Mouse (Mus musculus): ENCODE measurements around the gene Hao1. TPM values are rescaled to one million over a fixed set of nuclear protein-coding genes. Genes with fewer than 3 reads are reported as not detected.

Hao1 gene
- not detected for total RNA-seq (2021)

- intact Hi-C loops (cut with DNase I), result loop anchor here (5.0 kb wide), 1 partner anchor 123 kb away; no protein-coding TSS in a partner anchor
- DNase-seq, result no peak
Measured at GRCm38 (mm10) chr2:134554221-134554727, at the start of gene Hao1. Gene Hao1 (minus strand): TSS chr2:134554368.

GRCm38 (mm10) chr2:134591081-134591694 lies 37.0 kb upstream of the Hao1 start:
- no peak for DNase-seq
- intact Hi-C loops (cut with DNase I), result no loop called here

GRCm38 (mm10) chr2:134585243-134585642 lies 31.1 kb upstream of the Hao1 start:
- intact Hi-C loops (cut with DNase I), result no loop called here
- no peak for DNase-seq

GRCm38 (mm10) chr2:134559422-134559821 lies 5.3 kb upstream of the Hao1 start:
- intact Hi-C loops (cut with DNase I), result no loop called here
- DNase-seq, result no peak

GRCm38 (mm10) chr2:134552358-134552757 lies 1.8 kb downstream of the Hao1 start:
- intact Hi-C loops (cut with DNase I), result loop anchor here (5.0 kb wide), 1 partner anchor 125 kb away; no protein-coding TSS in a partner anchor
- no peak for DNase-seq

- DNase-seq, result peak; percentile 29 to 59
- intact Hi-C loops (cut with DNase I), result loop anchor here (1.0 to 5.0 kb wide), 3 partner anchors 128 to 779 kb away; partner anchors contain the start of gene Plcb1
Measured at GRCm38 (mm10) chr2:134549770-134550169, 4.4 kb downstream of the Hao1 start.

GRCm38 (mm10) chr2:134545116-134545515 lies 9.1 kb downstream of the Hao1 start:
- DNase-seq, result no peak
- intact Hi-C loops (cut with DNase I), result loop anchor here (5.0 kb wide), 1 partner anchor 242 kb away; the partner anchor contains the start of gene Plcb1

GRCm38 (mm10) chr2:134544321-134545065 lies 9.7 kb downstream of the Hao1 start:
- intact Hi-C loops (cut with DNase I), result loop anchor here (5.0 kb wide), 1 partner anchor 243 kb away; the partner anchor contains the start of gene Plcb1
- no peak for DNase-seq

- intact Hi-C loops (cut with DNase I), result no loop called here
- no peak for DNase-seq
Measured at GRCm38 (mm10) chr2:134543501-134543900, 10.7 kb downstream of the Hao1 start.

GRCm38 (mm10) chr2:134541019-134541418 lies 13.1 kb downstream of the Hao1 start:
- no peak for DNase-seq
- intact Hi-C loops (cut with DNase I), result no loop called here

- intact Hi-C loops (cut with DNase I), result no loop called here
- DNase-seq, result no peak
Measured at GRCm38 (mm10) chr2:134538451-134538850, 15.7 kb downstream of the Hao1 start.

GRCm38 (mm10) chr2:134528122-134528810 lies 25.9 kb downstream of the Hao1 start:
- DNase-seq, result no peak
- intact Hi-C loops (cut with DNase I), result no loop called here

GRCm38 (mm10) chr2:134527419-134528114 lies 26.6 kb downstream of the Hao1 start:
- intact Hi-C loops (cut with DNase I), result no loop called here
- DNase-seq, result peak; percentile 7 to 8

GRCm38 (mm10) chr2:134518042-134518441 lies 36.1 kb downstream of the Hao1 start:
- intact Hi-C loops (cut with DNase I), result no loop called here
- no peak for DNase-seq

GRCm38 (mm10) chr2:134499777-134500176 lies 54.4 kb downstream of the Hao1 start:
- intact Hi-C loops (cut with DNase I), result no loop called here

GRCm38 (mm10) chr2:134498450-134498849 lies 55.7 kb downstream of the Hao1 start:
- intact Hi-C loops (cut with DNase I), result no loop called here
- DNase-seq, result no peak

More at GRCm38 (mm10) chr2:134499777-134500176, 54.4 kb downstream of the Hao1 start:
- DNase-seq, result no peak

- DNase-seq, result no peak
- intact Hi-C loops (cut with DNase I), result loop anchor here (10.0 kb wide), 1 partner anchor 224 kb away; no protein-coding TSS in a partner anchor
Measured at GRCm38 (mm10) chr2:134488671-134489070, 65.5 kb downstream of the Hao1 start.

- intact Hi-C loops (cut with DNase I), result loop anchor here (10.0 kb wide), 1 partner anchor 221 kb away; no protein-coding TSS in a partner anchor
- DNase-seq, result no peak
Measured at GRCm38 (mm10) chr2:134486055-134486834, 67.9 kb downstream of the Hao1 start.

GRCm38 (mm10) chr2:134482683-134483082 lies 71.5 kb downstream of the Hao1 start:
- DNase-seq, result no peak
- intact Hi-C loops (cut with DNase I), result loop anchor here (5.0 to 10.0 kb wide), 3 partner anchors 218 to 1515 kb away; partner anchors contain the start of gene Bmp2

All from heart, postnatal 36 days (tissue).